Mouse (Mus musculus): ENCODE results near the gene Ssna1.
A peak's percentile ranks its signal among the peaks of the same experiment; 100 is the strongest.
"Not testable (repeated sequence)": the region's sequence is repeated elsewhere in the genome, so short reads cannot be mapped to it uniquely, and the experiment has no call there.

Ssna1 gene

DNA sequence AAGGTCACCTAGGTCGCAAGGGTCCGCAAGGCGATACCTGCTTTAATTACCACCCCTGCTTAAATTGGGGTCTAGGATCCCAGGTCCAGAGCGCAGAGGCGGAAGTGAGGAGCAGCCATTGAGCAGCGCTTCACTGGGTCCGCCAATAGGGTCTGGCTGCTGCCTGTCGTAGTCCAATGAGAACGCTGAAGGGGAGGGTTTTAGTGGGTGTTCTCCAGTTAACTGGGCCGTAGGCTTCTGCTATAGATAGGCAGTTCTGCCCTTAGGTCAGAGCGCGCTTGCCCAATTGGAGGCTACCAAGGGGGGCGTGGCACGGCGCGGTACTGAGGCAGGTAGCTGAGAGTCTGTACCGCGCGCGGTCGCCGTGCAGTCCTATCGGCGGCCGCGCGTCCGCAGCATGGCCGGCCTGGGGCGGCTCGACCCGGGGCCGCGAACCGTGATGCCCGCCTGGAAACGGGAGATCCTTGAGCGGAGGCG, 9.9 kb downstream of the Ssna1 start, which contains the start of gene Tprn:
Tprn (plus strand) TSS at position 328 of the 477 bp plus-strand sequence.
- peak; percentile 94 for DNase-seq (ENCODE audit: low read depth)

DNA sequence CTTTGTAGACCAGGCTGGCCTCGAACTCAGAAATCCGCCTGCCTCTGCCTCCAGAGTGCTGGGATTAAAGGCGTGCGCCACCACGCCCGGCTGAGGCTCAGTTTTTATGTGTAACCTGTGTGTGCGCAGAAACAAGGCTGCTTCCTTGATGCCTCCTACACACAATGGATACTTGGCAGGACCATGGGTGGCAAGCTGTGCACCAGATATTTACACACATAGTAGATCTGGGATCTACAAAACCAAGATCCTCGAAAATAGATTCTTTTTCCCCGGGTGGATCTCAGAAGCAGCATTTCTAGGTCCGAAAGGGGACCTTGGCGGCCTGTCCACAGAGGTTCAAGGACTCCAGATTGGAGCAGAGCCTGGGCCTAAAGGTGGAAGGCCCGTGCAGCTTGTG, 10.4 kb downstream of the Ssna1 start:
- DNase-seq (ENCODE audit: low read depth) = no peak

DNA sequence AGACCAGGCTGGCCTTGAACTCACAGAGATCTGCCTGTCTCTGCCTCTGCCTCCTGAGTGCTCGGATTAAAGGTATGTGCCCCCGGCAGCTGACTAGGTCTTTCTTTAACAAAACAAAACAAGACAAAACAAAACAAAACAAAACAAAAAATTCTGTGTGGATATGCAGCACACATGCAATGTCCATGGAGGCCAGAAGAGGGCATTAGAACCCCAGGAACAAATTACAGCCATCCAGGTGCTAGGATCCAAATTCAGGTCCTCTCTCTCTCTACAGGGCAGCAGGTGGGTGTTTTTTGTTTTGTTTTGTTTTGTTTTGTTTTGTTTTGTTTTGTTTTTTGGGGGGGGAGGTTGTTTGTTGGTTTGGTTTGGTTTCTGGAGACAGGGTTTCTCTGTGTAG, 13.4 kb downstream of the Ssna1 start:
- DNase-seq (ENCODE audit: low read depth) = no peak

DNA sequence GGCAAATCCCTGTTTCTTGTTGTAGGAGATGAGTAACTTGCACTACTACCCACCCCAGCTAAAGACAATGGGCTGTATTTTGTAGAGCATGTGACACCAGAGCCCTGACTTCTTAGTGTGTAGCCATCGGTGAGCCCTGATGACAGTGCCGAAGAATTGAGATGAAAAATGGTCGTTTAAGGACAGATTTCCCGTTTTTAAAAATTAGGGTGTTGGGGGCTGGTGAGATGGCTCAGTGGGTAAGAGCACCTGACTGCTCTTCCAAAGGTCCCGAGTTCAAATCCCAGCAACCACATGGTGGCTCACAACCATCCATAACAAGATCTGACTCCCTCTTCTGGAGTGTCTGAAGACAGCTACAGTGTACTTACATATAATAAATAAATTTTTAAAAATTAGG, 15.0 kb downstream of the Ssna1 start:
- DNase-seq (ENCODE audit: low read depth) = not testable (repeated sequence)

DNA sequence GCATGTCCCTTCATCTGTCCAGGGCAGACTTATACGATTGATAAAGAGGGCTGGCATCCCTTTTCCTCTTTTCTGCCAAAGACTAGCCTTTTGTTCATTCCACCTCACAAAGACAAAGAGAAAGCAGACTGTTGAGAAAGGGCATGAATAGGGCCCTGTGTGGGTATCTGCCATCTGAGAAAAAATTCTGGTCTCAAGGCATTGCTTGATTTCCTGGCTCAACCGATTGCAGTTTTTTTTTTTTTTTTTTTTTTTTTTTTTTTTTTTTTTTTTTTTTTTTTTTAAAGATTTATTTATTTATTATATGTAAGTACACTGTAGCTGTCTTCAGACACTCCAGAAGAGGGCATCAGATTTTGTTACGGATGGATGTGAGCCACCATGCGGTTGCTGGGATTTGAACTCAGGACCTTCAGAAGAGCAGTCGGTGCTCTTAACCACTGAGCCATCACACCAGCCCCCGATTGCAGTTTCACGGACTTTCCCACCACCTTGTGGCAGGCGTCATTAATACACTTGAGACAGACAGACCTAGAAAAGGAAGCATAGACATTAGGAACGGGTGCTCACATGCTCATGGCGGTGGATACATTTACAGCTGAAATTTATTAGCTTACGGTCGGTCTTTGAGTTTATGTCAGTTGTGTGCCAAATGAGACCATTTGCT, 15.7 kb downstream of the Ssna1 start:
- not testable (repeated sequence) for DNase-seq (ENCODE audit: low read depth)

DNA sequence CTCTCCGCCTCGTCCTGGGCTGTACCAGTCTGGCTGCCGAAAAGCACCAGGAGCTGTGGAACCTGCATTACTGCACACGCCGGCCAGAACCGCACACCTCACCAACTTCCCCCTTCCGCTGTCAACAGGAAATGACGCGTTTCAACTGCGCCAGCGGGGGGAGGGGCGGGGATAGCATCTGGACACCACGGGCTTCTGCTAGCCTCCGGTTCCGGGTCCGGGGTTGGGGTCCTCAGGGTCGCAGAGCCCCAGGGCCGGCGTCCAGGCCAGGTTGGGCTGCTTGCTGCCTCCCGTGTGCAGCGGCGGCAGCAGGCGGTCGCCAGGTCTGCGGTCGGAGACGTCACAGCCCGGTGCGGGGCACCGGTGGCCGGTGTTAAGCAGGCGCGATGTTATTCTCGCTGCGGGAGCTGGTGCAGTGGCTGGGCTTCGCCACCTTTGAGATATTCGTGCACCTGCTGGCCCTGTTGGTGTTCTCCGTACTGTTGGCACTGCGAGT, 16.9 kb downstream of the Ssna1 start, which contains the start of gene Tmem203:
Tmem203 (plus strand) TSS at position 156 of the 496 bp plus-strand sequence.
- DNase-seq (ENCODE audit: low read depth) = peak; percentile 45

DNA sequence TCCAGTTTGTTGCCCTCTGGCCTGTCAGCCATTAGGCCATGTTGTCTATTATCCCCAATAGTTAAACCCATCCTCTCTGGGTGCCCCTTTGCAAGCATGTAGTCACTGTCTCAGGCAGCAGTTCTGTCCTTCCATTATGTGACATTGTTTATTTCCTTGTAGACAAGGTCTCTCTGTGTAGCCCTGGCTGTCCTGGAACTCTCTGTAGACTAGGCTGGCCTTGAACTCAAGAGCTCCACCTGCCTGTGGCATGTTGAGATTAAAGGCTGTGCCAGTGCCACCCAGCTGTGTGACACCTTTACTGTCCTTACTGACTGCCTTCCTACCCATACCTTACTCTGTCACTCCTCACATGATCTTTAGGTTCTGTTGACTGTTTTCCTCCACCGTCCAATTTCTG, 19.9 kb downstream of the Ssna1 start:
- DNase-seq (ENCODE audit: low read depth) = no peak

DNA sequence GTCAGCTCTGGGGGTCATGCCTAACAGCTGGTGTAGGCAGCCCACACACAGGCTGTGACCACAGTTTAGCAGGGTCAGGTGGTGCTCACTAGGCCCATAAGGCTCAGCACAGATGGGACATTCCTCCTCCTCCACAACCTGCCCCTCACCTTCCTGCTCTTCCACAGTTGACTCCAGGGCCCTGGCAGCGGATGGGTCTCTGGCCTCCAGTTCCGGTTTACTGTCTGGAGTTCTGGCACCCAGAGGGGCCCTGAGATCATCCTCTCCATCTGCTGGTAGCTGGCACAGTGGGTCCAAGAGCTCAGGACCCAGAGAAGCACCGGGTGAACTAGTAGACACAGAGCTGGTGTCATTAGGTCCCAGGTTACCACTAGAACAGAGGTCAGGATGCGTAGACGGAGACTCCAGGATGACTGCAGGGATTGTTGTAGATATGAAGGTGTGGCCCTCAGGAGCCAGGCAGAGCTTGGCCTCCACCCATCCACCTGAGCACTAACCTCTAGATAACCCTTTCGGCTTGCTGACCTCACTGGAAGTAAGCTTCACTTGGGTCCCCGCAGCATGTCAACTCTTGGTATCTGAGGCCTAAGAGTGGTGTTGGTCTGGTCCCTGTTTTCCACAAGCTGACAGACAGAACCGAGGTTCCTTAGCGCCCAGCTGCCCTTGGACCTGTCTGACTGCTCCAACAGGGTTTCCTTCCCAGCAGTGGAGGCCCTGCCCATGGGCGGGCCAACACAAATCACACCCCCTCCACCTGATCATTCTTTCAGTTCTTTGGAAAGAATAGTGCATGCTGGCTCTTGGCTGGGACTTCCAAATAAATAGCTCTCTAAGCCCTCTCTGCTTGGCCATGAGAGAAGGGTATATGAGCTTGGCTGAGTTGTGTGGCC, 25.8 kb downstream of the Ssna1 start, which contains the start of gene AL732309.1:
AL732309.1 (minus strand) TSS at position 681 of the 890 bp plus-strand sequence.
- DNase-seq (ENCODE audit: low read depth) = no peak

DNA sequence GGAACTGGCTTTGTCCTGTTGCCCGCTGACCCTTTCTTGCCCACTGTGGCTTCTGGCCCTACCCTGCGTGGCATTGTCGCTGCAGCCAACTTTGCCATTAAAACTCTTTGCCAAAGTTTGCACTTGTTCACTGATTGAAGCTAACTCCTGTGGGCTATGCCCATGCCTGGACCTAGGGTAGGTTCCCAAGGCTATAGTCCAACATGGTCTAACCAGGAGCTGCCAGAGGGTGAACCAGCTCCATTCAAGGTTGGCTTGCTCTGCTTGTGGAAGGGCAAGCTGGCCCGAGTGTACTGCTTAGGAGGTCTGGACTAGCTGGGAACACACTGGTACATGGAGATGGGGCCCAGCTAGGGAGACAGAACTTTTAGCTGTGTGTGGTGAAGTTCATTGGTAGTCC, 28.1 kb downstream of the Ssna1 start:
- no peak for DNase-seq (ENCODE audit: low read depth)

DNA sequence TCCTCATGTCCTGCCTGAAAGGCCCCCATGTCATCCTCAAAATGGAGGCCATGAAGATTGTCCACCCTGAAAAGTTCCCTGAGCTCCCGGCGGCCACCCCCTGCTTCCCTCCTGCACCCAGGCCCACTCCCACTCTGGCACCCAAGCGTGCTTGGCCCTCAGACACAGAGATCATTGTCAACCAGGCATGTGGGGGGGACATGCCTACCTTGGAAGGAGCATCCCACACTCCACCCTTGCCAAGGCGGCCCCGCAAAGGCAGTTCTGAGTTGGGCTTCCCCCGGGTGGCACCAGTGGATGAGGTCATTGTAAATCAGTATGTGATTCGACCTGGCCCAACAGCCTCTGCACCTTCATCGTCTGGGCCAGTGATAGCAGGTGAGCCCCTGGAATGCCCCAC, 28.9 kb downstream of the Ssna1 start:
- no peak for DNase-seq (ENCODE audit: low read depth)

DNA sequence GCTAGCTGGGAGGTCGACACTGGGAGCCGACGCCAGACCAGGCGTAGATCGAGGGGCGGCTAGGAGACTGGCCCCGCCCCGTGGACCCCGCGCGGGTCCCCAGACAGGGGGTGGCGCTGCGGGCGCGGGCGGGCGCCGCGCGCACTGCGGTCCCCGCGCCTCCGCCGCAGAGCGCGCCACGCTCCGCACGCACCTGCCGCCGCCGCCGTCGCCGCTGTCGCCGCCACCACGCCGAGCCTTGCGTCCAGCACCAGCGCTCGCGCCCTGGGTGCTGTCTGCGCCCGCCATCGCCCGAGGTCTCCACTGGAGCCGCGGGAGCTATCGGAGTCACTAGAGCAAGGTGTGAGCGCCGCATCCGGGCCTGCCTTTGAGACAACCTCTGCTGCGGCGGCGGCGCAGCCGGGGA, 30.1 kb downstream of the Ssna1 start, which contains the start of the genes Rnf208 and Cysrt1:
Rnf208 (plus strand) TSS at position 155 of the 406 bp plus-strand sequence.
Cysrt1 (minus strand) TSS at position 352 of the 406 bp plus-strand sequence.
- no peak for DNase-seq (ENCODE audit: low read depth)

DNA sequence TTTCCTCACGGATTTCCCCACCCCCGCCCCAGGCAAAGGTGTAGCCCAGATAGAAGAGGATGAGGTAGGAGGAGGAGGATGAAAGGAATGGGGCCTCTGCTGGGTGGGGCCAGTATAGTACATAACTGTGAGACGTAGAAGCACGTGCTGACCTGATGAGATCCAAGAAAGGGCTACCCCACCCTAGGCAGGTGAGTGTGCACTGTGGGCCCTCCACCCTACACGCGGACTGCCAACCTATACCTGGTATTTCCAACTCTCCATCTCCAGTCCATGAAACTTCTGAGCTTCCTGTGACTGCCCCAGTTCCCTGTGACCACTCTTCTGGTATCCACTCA, 30.8 kb downstream of the Ssna1 start:
- DNase-seq (ENCODE audit: low read depth) = no peak

DNA sequence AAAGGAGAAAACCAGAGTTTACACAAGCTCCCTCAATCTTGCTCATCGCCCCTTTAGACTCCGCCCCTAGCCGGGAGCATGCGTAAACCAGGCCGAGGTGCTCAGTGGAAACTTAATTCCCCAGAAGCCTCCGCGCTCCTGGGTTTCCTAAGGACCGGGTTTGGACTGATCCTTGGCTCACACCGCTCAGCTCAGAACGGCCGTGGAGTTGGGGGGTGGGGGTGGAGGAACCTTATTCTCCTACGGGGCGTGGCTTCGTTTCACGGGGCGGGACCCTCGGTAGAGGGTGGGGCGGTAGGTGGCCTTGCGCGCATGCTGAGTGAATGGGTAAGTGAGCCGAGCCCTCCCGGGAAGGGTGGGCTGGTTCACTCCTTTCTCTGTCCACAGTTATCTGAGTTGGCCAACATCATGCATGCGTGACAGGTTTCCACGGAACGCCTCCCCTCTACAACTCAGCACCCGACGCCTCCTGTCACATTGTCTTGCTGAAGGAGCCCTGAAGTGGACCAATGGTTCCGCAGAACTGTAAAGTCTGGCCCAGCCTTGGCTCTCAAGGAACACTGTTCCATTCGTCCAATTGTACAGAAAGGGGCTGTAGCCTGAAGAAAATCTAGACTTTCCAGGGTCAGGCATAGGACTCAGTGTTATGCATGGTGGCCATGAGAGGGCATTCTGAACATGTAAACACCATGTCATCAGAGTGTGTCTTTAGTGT, 31.4 kb downstream of the Ssna1 start:
- no peak for DNase-seq (ENCODE audit: low read depth)

DNA sequence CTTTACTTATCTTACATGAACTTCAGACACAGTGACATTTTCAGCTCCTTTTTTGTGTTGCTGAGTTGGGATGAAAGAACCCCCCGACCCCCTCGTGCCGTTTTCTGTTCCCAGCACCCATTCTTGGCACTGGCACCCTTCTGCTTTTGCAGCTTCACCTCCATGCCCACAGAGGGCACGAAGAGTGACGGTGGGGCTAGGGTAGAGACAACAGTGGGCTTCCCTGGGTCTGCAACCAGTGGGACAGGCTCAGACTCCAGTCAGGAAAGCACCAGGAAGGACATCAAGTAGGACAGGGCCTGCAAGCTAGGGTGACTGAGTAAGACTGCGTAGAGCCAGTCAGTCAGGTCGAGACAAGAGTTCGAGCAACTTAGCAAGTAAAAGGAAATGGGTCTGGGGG, 31.9 kb downstream of the Ssna1 start:
- no peak for DNase-seq (ENCODE audit: low read depth)

DNA sequence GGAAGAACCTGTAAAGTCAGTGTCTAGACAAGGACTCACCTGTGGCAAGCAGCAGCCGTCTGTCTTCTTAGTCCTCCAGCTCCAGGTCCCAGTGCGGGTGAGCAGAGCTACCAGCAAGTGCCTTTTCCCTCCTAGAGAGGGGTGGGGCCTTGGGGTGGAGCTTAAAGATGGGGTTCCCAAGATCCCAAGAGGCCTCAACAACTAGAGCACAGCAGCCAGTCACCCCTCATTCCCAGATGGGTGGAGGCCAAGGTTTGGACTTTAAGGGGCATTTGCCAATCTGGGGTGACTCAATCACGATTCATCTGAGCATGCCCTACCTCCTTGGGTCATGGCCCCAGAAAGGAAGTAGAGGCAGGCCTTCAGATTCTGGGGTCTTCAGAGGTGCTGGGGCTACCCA, 32.5 kb downstream of the Ssna1 start:
- DNase-seq (ENCODE audit: low read depth) = no peak

DNA sequence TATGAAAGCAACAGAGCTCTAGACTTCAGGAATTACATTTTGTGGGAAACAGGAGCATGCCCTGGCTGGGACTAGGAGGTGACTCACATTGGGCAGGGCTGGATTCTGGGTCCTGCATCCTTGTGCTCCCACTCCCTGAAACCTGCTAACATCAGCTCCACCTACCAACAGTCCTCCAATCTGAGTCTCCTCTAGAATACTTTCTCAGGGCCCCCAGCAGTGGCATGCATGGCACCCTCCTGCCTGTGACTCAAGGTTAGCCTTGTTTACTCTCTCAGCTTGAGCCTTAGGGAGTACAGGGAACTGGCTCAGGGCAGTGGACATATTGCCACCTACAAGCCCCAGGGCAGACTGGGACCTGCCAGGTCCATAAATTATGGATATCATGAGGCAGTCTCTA, 34.1 kb downstream of the Ssna1 start:
- DNase-seq (ENCODE audit: low read depth) = no peak

DNA sequence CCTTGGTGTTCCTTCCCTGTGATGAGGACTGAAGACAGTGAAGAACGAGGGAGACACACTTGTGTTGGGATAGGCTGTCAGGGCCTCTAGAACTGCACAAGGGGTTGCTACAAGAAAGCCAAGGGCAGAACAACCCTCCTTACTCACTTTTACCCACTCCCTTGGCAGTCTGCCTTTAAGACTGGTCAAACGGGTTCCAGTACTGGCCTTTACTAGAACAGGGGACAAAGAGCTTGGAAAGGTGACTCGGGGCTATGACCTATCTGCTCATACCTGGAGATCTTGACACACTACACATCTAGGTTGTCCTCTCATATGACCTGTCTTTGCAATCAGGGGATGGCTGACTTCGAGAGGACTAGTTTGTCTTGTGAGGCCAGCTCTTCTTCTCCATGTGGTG, 34.7 kb downstream of the Ssna1 start:
- DNase-seq (ENCODE audit: low read depth) = no peak

DNA sequence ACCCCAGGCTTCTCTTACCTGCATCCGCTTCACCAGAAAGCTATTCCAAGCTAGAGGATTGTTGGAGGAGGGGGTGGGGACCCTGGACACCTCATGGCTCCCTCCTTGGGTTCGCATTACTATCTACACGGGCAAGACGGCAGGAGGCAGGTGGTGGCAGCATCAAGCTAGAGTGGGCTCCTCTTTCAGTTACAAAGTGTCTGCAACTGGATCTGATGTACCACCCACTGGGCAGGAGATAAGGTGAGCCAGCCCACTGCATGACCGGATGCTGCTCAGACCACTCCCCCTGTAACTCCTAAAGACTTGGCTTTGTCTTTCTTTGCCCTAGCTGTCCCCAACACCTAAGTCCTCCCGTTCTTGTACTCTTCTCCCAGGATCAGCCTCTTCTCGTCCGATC, 35.6 kb downstream of the Ssna1 start, which contains the start of gene Rnf224:
Rnf224 (minus strand) TSS at position 174 of the 400 bp plus-strand sequence.
- no peak for DNase-seq (ENCODE audit: low read depth)

DNA sequence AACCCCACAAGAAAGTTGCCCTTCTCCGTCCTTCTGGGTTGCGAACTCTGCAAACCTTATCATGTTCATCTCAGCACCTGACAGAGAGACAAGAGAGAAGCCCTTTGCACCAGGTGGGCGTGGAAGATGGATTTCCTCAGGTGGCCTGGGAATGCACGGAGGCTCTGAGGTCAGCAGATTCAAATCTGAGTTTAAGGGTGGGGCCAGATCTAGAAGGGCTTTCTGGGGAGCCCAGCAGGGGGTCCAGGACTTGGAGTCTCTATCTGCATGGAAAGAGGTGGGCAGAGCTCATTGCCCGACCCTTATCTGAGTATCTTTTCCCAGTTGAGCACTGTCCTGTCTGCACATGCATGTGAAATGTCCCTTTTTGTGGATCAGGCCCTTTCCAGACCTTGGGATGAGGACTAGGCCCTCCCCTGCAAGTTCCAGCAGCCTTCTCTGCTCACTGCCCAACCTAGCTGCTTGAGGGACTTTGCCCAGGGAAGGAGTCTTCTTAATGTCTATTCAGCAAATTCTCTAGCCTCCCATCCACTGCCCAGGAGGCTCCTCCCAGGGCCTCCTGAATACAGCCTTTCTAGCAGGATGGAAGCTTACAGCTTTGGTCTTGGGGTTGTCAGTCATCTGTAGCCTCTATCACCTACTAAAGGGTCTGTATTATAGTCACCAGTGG, 37.6 kb downstream of the Ssna1 start:
- no peak for DNase-seq (ENCODE audit: low read depth)

DNA sequence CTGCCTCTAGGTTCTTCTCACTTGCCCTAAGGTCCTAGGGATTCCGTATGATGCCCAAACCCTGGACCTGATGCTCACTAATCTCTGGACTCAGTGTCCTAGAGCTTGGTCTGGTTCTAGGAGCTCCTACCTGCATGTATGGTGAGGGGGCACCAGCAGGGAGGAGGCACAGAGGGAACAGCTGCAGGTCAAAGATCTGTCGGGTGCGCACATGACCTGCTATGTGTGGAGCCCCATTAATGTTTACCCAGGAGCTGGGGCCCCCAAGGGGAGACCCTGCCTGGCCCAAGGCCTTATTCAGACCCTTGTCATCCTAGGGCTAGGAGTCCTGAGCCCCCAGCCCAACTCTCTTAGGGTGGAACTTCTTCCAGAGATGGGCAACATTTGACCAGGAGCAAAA, 38.2 kb downstream of the Ssna1 start, which contains the start of gene Slc34a3:
Slc34a3 (minus strand) TSS at position 315 of the 400 bp plus-strand sequence.
- no peak for DNase-seq (ENCODE audit: low read depth)

DNA sequence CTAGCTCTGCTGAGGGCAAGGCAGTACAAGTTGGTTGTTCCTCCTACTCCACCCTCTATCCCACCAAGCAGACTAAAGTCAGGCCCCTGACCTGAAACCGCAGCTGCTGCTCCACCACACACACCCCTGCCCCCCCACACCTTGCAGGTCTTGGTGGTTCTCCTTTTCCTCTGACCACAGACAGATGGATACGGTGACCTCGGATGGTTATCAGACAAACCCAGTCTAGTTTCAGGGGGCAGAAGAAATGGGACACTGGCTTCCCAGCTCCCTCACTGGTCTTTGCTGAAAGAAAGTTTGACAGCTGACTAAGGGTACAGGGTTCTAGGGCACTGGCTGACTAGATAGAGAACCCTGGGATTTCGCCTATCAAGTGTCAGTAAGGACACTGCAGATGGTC, 38.8 kb downstream of the Ssna1 start:
- DNase-seq (ENCODE audit: low read depth) = no peak
